Mouse (Mus musculus) A20 (cell line): ENCODE measurements around the gene Ugt1a7c.
A peak's percentile ranks its signal among the peaks of the same experiment; 100 is the strongest.
"Not testable (repeated sequence)": the region's sequence is repeated elsewhere in the genome, so short reads cannot be mapped to it uniquely, and the experiment has no call there.

ENCODE experiments used
- DNase-seq: peaks from one replicate; pipeline ENCODE4 v3.0.0-alpha.2; 2011; ENCODE audit warnings: low read depth, low spot score

Gene Ugt1a7c

GRCm38 (mm10) chr1:88112769-88113168 lies 17.9 kb downstream of the Ugt1a7c start:
- not testable (repeated sequence) for DNase-seq

GRCm38 (mm10) chr1:88120550-88120949 lies 25.7 kb downstream of the Ugt1a7c start:
- not testable (repeated sequence) for DNase-seq

- DNase-seq = peak; percentile 29
Measured at GRCm38 (mm10) chr1:88121521-88121920, 26.7 kb downstream of the Ugt1a7c start.

GRCm38 (mm10) chr1:88125827-88126360 lies 31.0 kb downstream of the Ugt1a7c start:
- DNase-seq = peak; percentile 22

GRCm38 (mm10) chr1:88129091-88129490 lies 34.2 kb downstream of the Ugt1a7c start:
- not testable (repeated sequence) for DNase-seq

GRCm38 (mm10) chr1:88130223-88130622 lies 35.4 kb downstream of the Ugt1a7c start:
- not testable (repeated sequence) for DNase-seq

- DNase-seq = peak; percentile 75
Measured at GRCm38 (mm10) chr1:88133908-88134456, 39.1 kb downstream of the Ugt1a7c start.

- DNase-seq = not testable (repeated sequence)
Measured at GRCm38 (mm10) chr1:88134457-88135011, 39.7 kb downstream of the Ugt1a7c start, which contains the start of gene Ugt1a6a. Gene Ugt1a6a, plus strand, starts transcription at chr1:88134809.

GRCm38 (mm10) chr1:88135229-88135904 lies 40.5 kb downstream of the Ugt1a7c start:
- DNase-seq = not testable (repeated sequence)

GRCm38 (mm10) chr1:88136646-88137045 lies 41.8 kb downstream of the Ugt1a7c start:
- DNase-seq = no peak

GRCm38 (mm10) chr1:88137264-88137663 lies 42.4 kb downstream of the Ugt1a7c start:
- DNase-seq = no peak

GRCm38 (mm10) chr1:88138145-88138544 lies 43.3 kb downstream of the Ugt1a7c start:
- no peak for DNase-seq

GRCm38 (mm10) chr1:88140492-88140891 lies 45.6 kb downstream of the Ugt1a7c start:
- DNase-seq = not testable (repeated sequence)

- peak; percentile 64 for DNase-seq
Measured at GRCm38 (mm10) chr1:88143966-88144675, 49.3 kb downstream of the Ugt1a7c start.

- DNase-seq = peak; percentile 43
Measured at GRCm38 (mm10) chr1:88145278-88145677, 50.4 kb downstream of the Ugt1a7c start.

GRCm38 (mm10) chr1:88150133-88150532 lies 55.3 kb downstream of the Ugt1a7c start:
- DNase-seq = peak; percentile 20

GRCm38 (mm10) chr1:88158430-88158829 lies 63.6 kb downstream of the Ugt1a7c start:
- no peak for DNase-seq

- DNase-seq = no peak
Measured at GRCm38 (mm10) chr1:88165711-88166110, 70.8 kb downstream of the Ugt1a7c start, which contains the start of gene Ugt1a5. Gene Ugt1a5, plus strand, starts transcription at chr1:88166012.

- DNase-seq = not testable (repeated sequence)
Measured at GRCm38 (mm10) chr1:88172190-88172589, 77.3 kb downstream of the Ugt1a7c start.

GRCm38 (mm10) chr1:88179657-88180056 lies 84.8 kb downstream of the Ugt1a7c start:
- no peak for DNase-seq

GRCm38 (mm10) chr1:88186325-88186935 lies 91.6 kb downstream of the Ugt1a7c start:
- no peak for DNase-seq
